Mouse (Mus musculus) liver, embryonic 14.5 days (tissue): Measurements from ENCODE around the gene Kxd1. TPM values are rescaled to one million over a fixed set of nuclear protein-coding genes. Genes with fewer than 3 reads are reported as not detected.

Experiments used
- ATAC-seq: fragments of 200-750 bp; cut with Nextera tagmentation; 2 replicates; pipeline ENCODE4 v1.8.0; 2017; ENCODE audit warnings: moderate number of reproducible peaks, mild to moderate bottlenecking, moderate library complexity; ENCODE audit not compliant: insufficient read depth
- DNase-seq, 3 experiments: peaks; one replicate each; pipeline ENCODE4 v3.0.0-alpha.2; 2012 to 2013; ENCODE audit warnings: low read depth in 3 of 3, low spot score in 3 of 3
- H3K27ac ChIP-seq: fragments of 300-500 bp; sonication (generic); 2 replicates; pipeline ENCODE4 v1.5.1; 2014; ENCODE audit warnings: moderate library complexity, mild to moderate bottlenecking, control low read depth, inconsistent platforms
- H3K27me3 ChIP-seq: fragments of 300-500 bp; sonication (generic); 2 replicates; pipeline ENCODE4 v1.6.1; 2014; ENCODE audit warnings: mild to moderate bottlenecking, low read length, moderate library complexity; ENCODE audit not compliant: control insufficient read depth, insufficient read depth
- H3K36me3 ChIP-seq: fragments of 300-500 bp; sonication (generic); replicated peaks from 2 replicates; pipeline ENCODE4 v1.6.1; 2014; ENCODE audit warnings: low read depth; ENCODE audit not compliant: control insufficient read depth, insufficient read depth
- H3K4me1 ChIP-seq, 2 experiments: fragments of 200-500 bp in 1 of 2; fragments of 300-500 bp in 1 of 2; sonication (generic) in 1 of 2; replicated peaks; 2 replicates each; pipeline ENCODE4 v1.6.1; 2012 to 2014; ENCODE audit warnings: antibody characterized with exemption in 1 of 2, inconsistent platforms in 1 of 2, low read length in 1 of 2; ENCODE audit not compliant: control insufficient read depth in 2 of 2, insufficient read depth in 2 of 2
- H3K4me2 ChIP-seq: fragments of 300-500 bp; sonication (generic); 2 replicates; pipeline ENCODE4 v1.6.1; 2014; ENCODE audit warnings: low read depth, mild to moderate bottlenecking, control low read depth, moderate library complexity
- H3K4me3 ChIP-seq, 2 experiments: fragments of 200-500 bp in 1 of 2; fragments of 300-500 bp in 1 of 2; sonication (generic) in 1 of 2; 2 replicates each; pipeline ENCODE4 v1.5.1; 2012 to 2014; ENCODE audit warnings: low read depth in 2 of 2, low read length in 2 of 2, mild to moderate bottlenecking in 2 of 2, control low read depth in 1 of 2, inconsistent platforms in 1 of 2, moderate library complexity in 1 of 2; ENCODE audit not compliant: insufficient read depth in 1 of 2
- H3K9ac ChIP-seq: fragments of 300-500 bp; sonication (generic); replicated peaks from 2 replicates; pipeline ENCODE4 v1.6.1; 2014; ENCODE audit warnings: mild to moderate bottlenecking, control low read depth, moderate library complexity
- H3K9me3 ChIP-seq: fragments of 300-500 bp; sonication (generic); 2 replicates; pipeline ENCODE4 v1.6.1; 2016; ENCODE audit warnings: low read length, mixed read lengths; ENCODE audit not compliant: control insufficient read depth
- CTCF ChIP-seq: IDR thresholded peaks from 2 replicates; pipeline ENCODE4 v1.5.1; 2016; ENCODE audit warnings: antibody characterized with exemption, low read depth, control low read depth
- EP300 ChIP-seq: IDR thresholded peaks from 2 replicates; pipeline ENCODE4 v1.6.1; 2016; ENCODE audit warnings: antibody characterized with exemption, low read depth
- WGBS: fragments of 180-500 bp; shearing (Covaris S2); extraction: QIAGEN DNeasy Blood & Tissue Kit; methylation state at CpG from one replicate; pipeline ENCODE4 v1.1.7; 2014; ENCODE audit not compliant: insufficient replicate concordance; 5-methylcytosine and 5-hydroxymethylcytosine counted together
- polyA plus RNA-seq, 2 experiments: library from polyadenylated mRNA; depleted of rRNA in 1 of 2; stranded (reverse) in 1 of 2; unstranded in 1 of 2; fragments of >200 nt; fragmentation: Nextera tagmentation in 1 of 2; extraction: Ambion mirVana in 1 of 2; gene quantifications; 2 replicates each; pipeline versions ENCODE4 v1.2.1 to v1.2.3; 2012 to 2014

Gene Kxd1
- polyA plus RNA-seq, 2 experiments = 28.9 to 32.6 TPM

DNA sequence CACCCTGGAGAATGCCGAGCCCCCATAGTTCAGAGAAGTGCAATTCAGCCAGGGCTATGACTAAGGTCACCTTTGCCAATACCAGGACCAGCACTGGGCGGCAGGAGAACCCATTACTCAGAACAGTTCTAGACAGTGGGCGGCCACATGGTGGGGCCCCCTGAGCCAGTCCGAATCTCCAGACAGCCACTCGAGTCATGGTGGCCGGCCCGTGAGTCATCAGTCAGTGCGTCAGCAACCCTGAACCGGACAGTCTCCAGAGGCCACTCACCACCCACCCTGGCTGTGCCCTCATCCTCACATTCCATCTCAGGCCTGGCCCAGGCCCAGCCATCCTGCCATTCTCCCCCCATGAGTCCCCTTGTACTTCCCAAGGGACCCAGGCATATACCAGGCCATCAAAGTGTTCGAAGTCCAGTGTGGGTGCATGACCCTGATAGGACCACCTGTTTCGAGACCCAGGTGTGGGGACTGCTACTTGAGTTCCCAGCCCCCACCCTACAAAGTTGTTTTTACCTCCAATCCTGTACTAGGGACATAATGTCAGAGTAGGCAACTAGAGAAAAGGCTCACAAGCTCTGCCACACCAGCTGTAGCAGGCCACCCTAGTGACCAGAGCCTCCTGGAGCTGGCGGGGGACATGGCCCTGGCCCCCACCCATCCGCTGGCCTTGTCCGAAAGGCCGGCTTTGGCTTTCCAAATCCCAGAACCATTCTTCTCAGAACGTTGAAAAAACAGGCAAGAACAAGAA, 65.8 kb downstream of the Kxd1 start:
- Histone ChIP-seq H3K36me3 (no peaks in the 10 kb centered on the region), H3K9ac (no peak overlapping the region), H3K9me3 (no peaks in the 10 kb centered on the region), H3K27ac (no peak overlapping the region), H3K4me1 (no peaks in the 10 kb centered on the region), H3K4me2 (no peak overlapping the region), H3K4me3 (no peak overlapping the region), H3K27me3 (no peaks in the 10 kb centered on the region)
- 80% methylated on average over 16 of the region's 16 CpGs for WGBS
- DNase-seq = no peak
- ATAC-seq = no peak
- TF ChIP-seq CTCF = no peak
- no peak for TF ChIP-seq EP300

DNA sequence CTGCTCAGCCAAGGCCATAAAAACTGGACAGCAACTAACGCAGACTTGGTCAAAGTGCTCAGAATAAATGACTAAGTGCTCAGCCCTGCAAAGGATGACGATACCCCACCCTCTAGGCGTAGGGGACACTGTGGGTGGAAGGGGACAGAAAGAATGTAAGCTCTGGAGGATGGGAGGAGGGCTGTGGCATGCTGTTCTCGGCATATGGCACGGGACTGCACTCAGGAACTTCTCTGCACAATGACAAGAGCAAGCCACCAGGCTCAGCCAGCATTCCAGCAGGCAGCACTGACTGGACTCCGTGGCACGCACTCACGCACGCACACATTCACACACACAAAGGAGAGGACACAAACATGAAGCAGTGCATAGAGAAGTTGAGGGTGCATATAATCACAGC, 67.2 kb downstream of the Kxd1 start:
- DNase-seq (no peak), ATAC-seq (no peak)
- Histone ChIP-seq H3K27me3 (no peaks in the 10 kb centered on the region), H3K27ac (no peak overlapping the region), H3K4me3 (no peak overlapping the region), H3K36me3 (no peaks in the 10 kb centered on the region), H3K4me1 (no peaks in the 10 kb centered on the region), H3K4me2 (no peak overlapping the region), H3K9me3 (no peaks in the 10 kb centered on the region), H3K9ac (no peak overlapping the region)
- TF ChIP-seq CTCF (no peak), EP300 (no peak)
- WGBS = 82% methylated on average over 9 of the region's 9 CpGs

DNA sequence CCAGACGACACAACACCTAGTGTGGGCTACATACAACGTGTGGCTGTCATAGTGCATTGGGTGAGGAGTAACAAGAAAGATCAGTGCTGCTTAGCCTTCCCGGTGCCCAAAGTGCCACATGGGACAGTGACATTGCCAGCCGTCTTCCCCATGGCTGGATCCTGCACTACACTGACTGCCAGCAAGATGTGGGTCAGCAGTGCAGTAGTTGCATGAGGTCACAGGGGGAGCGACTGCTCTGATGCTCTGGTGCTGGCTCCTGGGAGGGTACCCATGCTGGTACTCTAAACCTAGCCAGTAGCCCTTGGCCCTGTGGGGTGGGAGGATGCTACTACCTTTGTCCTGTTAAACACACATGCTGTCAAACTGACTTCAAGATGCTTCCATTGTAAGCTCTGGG, 67.6 kb downstream of the Kxd1 start:
- TF ChIP-seq EP300 (no peak), CTCF (no peak)
- ATAC-seq (no peak), DNase-seq (no peak)
- Histone ChIP-seq H3K27ac (no peak overlapping the region), H3K4me2 (no peak overlapping the region), H3K9ac (no peak overlapping the region), H3K4me3 (no peak overlapping the region), H3K4me1 (no peaks in the 10 kb centered on the region), H3K36me3 (no peaks in the 10 kb centered on the region), H3K9me3 (no peaks in the 10 kb centered on the region), H3K27me3 (no peaks in the 10 kb centered on the region)
- WGBS = 79% methylated on average over 5 of the region's 5 CpGs

DNA sequence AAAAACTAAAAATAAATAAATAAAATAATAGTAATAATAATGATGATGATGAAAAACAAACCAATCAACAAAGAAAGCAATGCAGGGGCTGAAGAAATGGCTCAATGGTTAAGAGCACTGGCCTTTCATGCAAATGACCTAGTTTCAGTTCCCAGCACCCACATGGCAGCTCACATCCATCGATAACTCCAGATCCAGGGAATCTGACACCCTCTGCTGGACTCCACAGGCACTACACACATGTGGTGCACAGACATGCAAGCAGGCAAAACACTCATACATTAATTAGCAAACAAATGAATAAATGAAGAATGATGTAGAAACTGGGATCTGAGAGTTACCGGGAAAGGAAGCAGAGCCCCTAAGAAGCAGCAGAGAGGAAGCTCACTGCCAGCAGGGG, 68.1 kb downstream of the Kxd1 start:
- no peak for ATAC-seq
- Histone ChIP-seq H3K4me3 (no peak overlapping the region), H3K27me3 (no peaks in the 10 kb centered on the region), H3K9ac (no peak overlapping the region), H3K4me2 (no peak overlapping the region), H3K4me1 (no peaks in the 10 kb centered on the region), H3K27ac (no peak overlapping the region), H3K9me3 (no peaks in the 10 kb centered on the region), H3K36me3 (no peaks in the 10 kb centered on the region)
- TF ChIP-seq CTCF = peak; percentile 45
- TF ChIP-seq EP300 = no peak
- no peak for DNase-seq
- WGBS = 87% methylated on average over 2 of the region's 2 CpGs

DNA sequence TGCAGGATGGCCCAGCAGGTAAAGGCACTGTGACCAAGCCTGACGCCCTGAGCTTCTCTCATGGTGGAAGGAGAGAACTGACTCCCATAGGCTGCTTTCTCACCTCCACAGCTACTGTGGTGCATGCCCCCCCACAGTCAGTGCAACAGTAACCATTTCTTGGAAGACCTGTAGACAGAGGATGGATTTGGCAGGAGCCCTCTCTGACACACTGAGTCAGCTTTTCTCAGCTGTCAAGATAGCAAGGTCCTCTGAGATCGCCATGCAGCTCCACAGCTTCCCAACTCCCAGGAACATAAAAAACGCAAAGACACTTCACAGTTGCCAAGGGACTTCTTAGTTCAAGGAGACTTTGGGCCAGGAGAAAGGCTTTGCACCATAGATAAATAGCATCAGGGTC, 69.3 kb downstream of the Kxd1 start:
- no peaks in the 10 kb centered on the region for H3K4me1 ChIP-seq
- TF ChIP-seq CTCF (no peak), EP300 (no peak)
- H3K4me2 ChIP-seq = no peak overlapping the region
- WGBS = 68% methylated on average over 3 of the region's 3 CpGs
- ATAC-seq (no peak), DNase-seq (no peak)
- no peaks in the 10 kb centered on the region for H3K9me3 ChIP-seq
- H3K36me3 ChIP-seq = no peaks in the 10 kb centered on the region
- H3K9ac ChIP-seq = no peak overlapping the region
- H3K4me3 ChIP-seq = no peak overlapping the region
- H3K27ac ChIP-seq = no peak overlapping the region
- no peaks in the 10 kb centered on the region for H3K27me3 ChIP-seq

Other genes with a start within 250 kb of the Kxd1 start
- gene Homer3, start 245.1 kb downstream of the Kxd1 start, polyA plus RNA-seq (2012; rRNA removed) = 5.5 and 6.5 TPM in 2 replicates
- 3.9 and 4.2 TPM in 2 replicates for gene Homer3, start 245.1 kb downstream of the Kxd1 start, polyA plus RNA-seq (2014; fragmentation: Nextera tagmentation; extraction: Ambion mirVana)
- 17.9 and 20.3 TPM in 2 replicates for gene Ddx49, start 225.5 kb downstream of the Kxd1 start, polyA plus RNA-seq (2012; rRNA removed)
- gene Ddx49, start 225.5 kb downstream of the Kxd1 start, polyA plus RNA-seq (2014; fragmentation: Nextera tagmentation; extraction: Ambion mirVana) = 20.8 and 22.3 TPM in 2 replicates
- gene Cope, start 225.4 kb downstream of the Kxd1 start, polyA plus RNA-seq (2012; rRNA removed) = 138 and 180 TPM in 2 replicates
- 164 and 171 TPM in 2 replicates for gene Cope, start 225.4 kb downstream of the Kxd1 start, polyA plus RNA-seq (2014; fragmentation: Nextera tagmentation; extraction: Ambion mirVana)
- 0.09 and 0.14 TPM in 2 replicates for gene Cers1, start 212.2 kb downstream of the Kxd1 start, polyA plus RNA-seq (2012; rRNA removed)
- gene Cers1, start 212.2 kb downstream of the Kxd1 start, polyA plus RNA-seq (2014; fragmentation: Nextera tagmentation; extraction: Ambion mirVana) = not detected in 2 replicates
- gene Gdf1, start 198.1 kb downstream of the Kxd1 start, polyA plus RNA-seq (2012; rRNA removed) = 0.16 and 0.22 TPM in 2 replicates
- not detected in 2 replicates for gene Gdf1, start 198.1 kb downstream of the Kxd1 start, polyA plus RNA-seq (2014; fragmentation: Nextera tagmentation; extraction: Ambion mirVana)
- gene Upf1, start 174.7 kb downstream of the Kxd1 start, polyA plus RNA-seq (2012; rRNA removed) = 12.3 and 14.1 TPM in 2 replicates
- gene Upf1, start 174.7 kb downstream of the Kxd1 start, polyA plus RNA-seq (2014; fragmentation: Nextera tagmentation; extraction: Ambion mirVana) = 9.3 and 11.6 TPM in 2 replicates
- gene Comp, start 154.4 kb downstream of the Kxd1 start, polyA plus RNA-seq (2012; rRNA removed) = 0.39 and 0.47 TPM in 2 replicates
- 0.29 and 0.85 TPM in 2 replicates for gene Comp, start 154.4 kb downstream of the Kxd1 start, polyA plus RNA-seq (2014; fragmentation: Nextera tagmentation; extraction: Ambion mirVana)
- 3.9 and 4.5 TPM in 2 replicates for gene Crtc1, start 88.4 kb downstream of the Kxd1 start, polyA plus RNA-seq (2012; rRNA removed)
- gene Crtc1, start 88.4 kb downstream of the Kxd1 start, polyA plus RNA-seq (2014; fragmentation: Nextera tagmentation; extraction: Ambion mirVana) = 2.9 and 3.9 TPM in 2 replicates
- gene Klhl26, start 51.0 kb downstream of the Kxd1 start, polyA plus RNA-seq (2012; rRNA removed) = 6.5 and 7.1 TPM in 2 replicates
- gene Klhl26, start 51.0 kb downstream of the Kxd1 start, polyA plus RNA-seq (2014; fragmentation: Nextera tagmentation; extraction: Ambion mirVana) = 5.0 and 6.0 TPM in 2 replicates
- gene Tmem59l, start 40.6 kb downstream of the Kxd1 start, polyA plus RNA-seq (2012; rRNA removed) = 0.03 and 0.09 TPM in 2 replicates
- not detected in 2 replicates for gene Tmem59l, start 40.6 kb downstream of the Kxd1 start, polyA plus RNA-seq (2014; fragmentation: Nextera tagmentation; extraction: Ambion mirVana)
- gene Crlf1, start 34.8 kb downstream of the Kxd1 start, polyA plus RNA-seq (2012; rRNA removed) = 1.5 and 1.9 TPM in 2 replicates
- gene Crlf1, start 34.8 kb downstream of the Kxd1 start, polyA plus RNA-seq (2014; fragmentation: Nextera tagmentation; extraction: Ambion mirVana) = 3.7 and 4.0 TPM in 2 replicates
- gene Rex1bd, start 21.2 kb downstream of the Kxd1 start, polyA plus RNA-seq (2012; rRNA removed) = 55.1 and 71.6 TPM in 2 replicates
- 72.0 and 74.2 TPM in 2 replicates for gene Rex1bd, start 21.2 kb downstream of the Kxd1 start, polyA plus RNA-seq (2014; fragmentation: Nextera tagmentation; extraction: Ambion mirVana)
- gene Uba52, start 17.2 kb downstream of the Kxd1 start, polyA plus RNA-seq (2012; rRNA removed) = 553 and 870 TPM in 2 replicates
- gene Uba52, start 17.2 kb downstream of the Kxd1 start, polyA plus RNA-seq (2014; fragmentation: Nextera tagmentation; extraction: Ambion mirVana) = 738 and 773 TPM in 2 replicates
- 140 and 149 TPM in 2 replicates for gene Fkbp8, start 232 bp downstream of the Kxd1 start, polyA plus RNA-seq (2012; rRNA removed)
- 114 and 135 TPM in 2 replicates for gene Fkbp8, start 232 bp downstream of the Kxd1 start, polyA plus RNA-seq (2014; fragmentation: Nextera tagmentation; extraction: Ambion mirVana)
- gene Ell, start 11.5 kb upstream of the Kxd1 start, polyA plus RNA-seq (2012; rRNA removed) = 8.9 and 9.6 TPM in 2 replicates
- 7.7 and 9.2 TPM in 2 replicates for gene Ell, start 11.5 kb upstream of the Kxd1 start, polyA plus RNA-seq (2014; fragmentation: Nextera tagmentation; extraction: Ambion mirVana)
- gene Isyna1, start 66.4 kb upstream of the Kxd1 start, polyA plus RNA-seq (2012; rRNA removed) = 61.3 and 62.4 TPM in 2 replicates
- gene Isyna1, start 66.4 kb upstream of the Kxd1 start, polyA plus RNA-seq (2014; fragmentation: Nextera tagmentation; extraction: Ambion mirVana) = 30.2 and 34.2 TPM in 2 replicates
- 36.3 and 50.8 TPM in 2 replicates for gene Ssbp4, start 80.9 kb upstream of the Kxd1 start, polyA plus RNA-seq (2012; rRNA removed)
- 49.5 and 61.7 TPM in 2 replicates for gene Ssbp4, start 80.9 kb upstream of the Kxd1 start, polyA plus RNA-seq (2014; fragmentation: Nextera tagmentation; extraction: Ambion mirVana)
- 4.3 and 5.3 TPM in 2 replicates for gene Lrrc25, start 88.2 kb upstream of the Kxd1 start, polyA plus RNA-seq (2012; rRNA removed)
- gene Lrrc25, start 88.2 kb upstream of the Kxd1 start, polyA plus RNA-seq (2014; fragmentation: Nextera tagmentation; extraction: Ambion mirVana) = 4.7 TPM in 2 replicates
- gene Gdf15, start 104.5 kb upstream of the Kxd1 start, polyA plus RNA-seq (2012; rRNA removed) = 6.3 and 9.0 TPM in 2 replicates
- 1.2 and 2.8 TPM in 2 replicates for gene Gdf15, start 104.5 kb upstream of the Kxd1 start, polyA plus RNA-seq (2014; fragmentation: Nextera tagmentation; extraction: Ambion mirVana)
- 7.6 and 8.6 TPM in 2 replicates for gene Pgpep1, start 132.4 kb upstream of the Kxd1 start, polyA plus RNA-seq (2012; rRNA removed)
- 19.8 and 23.5 TPM in 2 replicates for gene Pgpep1, start 132.4 kb upstream of the Kxd1 start, polyA plus RNA-seq (2014; fragmentation: Nextera tagmentation; extraction: Ambion mirVana)
- gene Lsm4, start 145.3 kb upstream of the Kxd1 start, polyA plus RNA-seq (2012; rRNA removed) = 134 and 478 TPM in 2 replicates
- 160 and 176 TPM in 2 replicates for gene Lsm4, start 145.3 kb upstream of the Kxd1 start, polyA plus RNA-seq (2014; fragmentation: Nextera tagmentation; extraction: Ambion mirVana)
- gene Jund, start 171.0 kb upstream of the Kxd1 start, polyA plus RNA-seq (2012; rRNA removed) = 28.4 and 29.4 TPM in 2 replicates
- gene Jund, start 171.0 kb upstream of the Kxd1 start, polyA plus RNA-seq (2014; fragmentation: Nextera tagmentation; extraction: Ambion mirVana) = 20.3 and 21.8 TPM in 2 replicates
- gene Iqcn, start 175.5 kb upstream of the Kxd1 start, polyA plus RNA-seq (2012; rRNA removed) = not detected in 2 replicates
- gene Iqcn, start 175.5 kb upstream of the Kxd1 start, polyA plus RNA-seq (2014; fragmentation: Nextera tagmentation; extraction: Ambion mirVana) = not detected in 2 replicates
- gene Gm3336, start 190.6 kb upstream of the Kxd1 start, polyA plus RNA-seq (2012; rRNA removed) = 0.04 TPM in 1 of 2 replicates, not detected in the other
- gene Gm3336, start 190.6 kb upstream of the Kxd1 start, polyA plus RNA-seq (2014; fragmentation: Nextera tagmentation; extraction: Ambion mirVana) = 0.11 TPM in 2 replicates
- gene Pde4c, start 195.8 kb upstream of the Kxd1 start, polyA plus RNA-seq (2012; rRNA removed) = 1.6 TPM in 2 replicates
- 0.34 and 0.74 TPM in 2 replicates for gene Pde4c, start 195.8 kb upstream of the Kxd1 start, polyA plus RNA-seq (2014; fragmentation: Nextera tagmentation; extraction: Ambion mirVana)
- 2.7 and 3.2 TPM in 2 replicates for gene Rab3a, start 226.7 kb upstream of the Kxd1 start, polyA plus RNA-seq (2012; rRNA removed)
- gene Rab3a, start 226.7 kb upstream of the Kxd1 start, polyA plus RNA-seq (2014; fragmentation: Nextera tagmentation; extraction: Ambion mirVana) = 1.6 and 2.4 TPM in 2 replicates
- gene Mpv17l2, start 233.0 kb upstream of the Kxd1 start, polyA plus RNA-seq (2012; rRNA removed) = 25.3 and 28.5 TPM in 2 replicates
- 39.8 and 41.5 TPM in 2 replicates for gene Mpv17l2, start 233.0 kb upstream of the Kxd1 start, polyA plus RNA-seq (2014; fragmentation: Nextera tagmentation; extraction: Ambion mirVana)
- gene Pik3r2, start 248.8 kb upstream of the Kxd1 start, polyA plus RNA-seq (2012; rRNA removed) = 13.2 and 17.5 TPM in 2 replicates
- 8.2 and 12.0 TPM in 2 replicates for gene Pik3r2, start 248.8 kb upstream of the Kxd1 start, polyA plus RNA-seq (2014; fragmentation: Nextera tagmentation; extraction: Ambion mirVana)